Mouse (Mus musculus) forebrain, embryonic 16.5 days (tissue): ENCODE measurements at regions not wholly inside any gene's neighbourhood (a gene's known extent, or its start where the extent isn't known, plus 50 kb on each side); places are given as distances from the start of the nearest gene placed in this dataset.

Experiments
- ATAC-seq: fragments of 200-750 bp; cut with Nextera tagmentation; 2 replicates; pipeline ENCODE4 v1.8.0; 2017; ENCODE audit warnings: mild to moderate bottlenecking, moderate library complexity
- H3K27ac ChIP-seq: fragments of 300-500 bp; sonication (generic); 2 replicates; pipeline ENCODE4 v1.5.1; 2014; ENCODE audit warnings: low read length, control low read depth
- H3K27me3 ChIP-seq: fragments of 300-500 bp; sonication (generic); replicated peaks from 2 replicates; pipeline ENCODE4 v1.6.1; 2014; ENCODE audit warnings: low read length; ENCODE audit not compliant: control insufficient read depth, insufficient read depth
- H3K36me3 ChIP-seq: fragments of 300-500 bp; sonication (generic); 2 replicates; pipeline ENCODE4 v1.6.1; 2014; ENCODE audit not compliant: control insufficient read depth, insufficient read depth
- H3K4me1 ChIP-seq: fragments of 300-500 bp; sonication (generic); replicated peaks from 2 replicates; pipeline ENCODE4 v1.6.1; 2014; ENCODE audit warnings: low read length; ENCODE audit not compliant: control insufficient read depth, insufficient read depth
- H3K4me2 ChIP-seq: fragments of 300-500 bp; sonication (generic); 2 replicates; pipeline ENCODE4 v1.6.1; 2014; ENCODE audit warnings: mild to moderate bottlenecking, low read length, control low read depth
- H3K4me3 ChIP-seq: fragments of 300-500 bp; sonication (generic); replicated peaks from 2 replicates; pipeline ENCODE4 v1.5.1; 2014; ENCODE audit warnings: mild to moderate bottlenecking, low read length, control low read depth
- H3K9ac ChIP-seq: fragments of 300-500 bp; sonication (generic); replicated peaks from 2 replicates; pipeline ENCODE4 v1.6.1; 2014; ENCODE audit warnings: low read depth, low read length, control low read depth
- H3K9me3 ChIP-seq: fragments of 300-500 bp; sonication (generic); 2 replicates; pipeline ENCODE4 v1.6.1; 2016; ENCODE audit warnings: low read length; ENCODE audit not compliant: control insufficient read depth
- WGBS: fragments of 180-500 bp; shearing (Covaris S2); extraction: QIAGEN DNeasy Blood & Tissue Kit; methylation state at CpG from one replicate; pipeline ENCODE4 v1.1.7; 2014; 5-methylcytosine and 5-hydroxymethylcytosine counted together

DNA sequence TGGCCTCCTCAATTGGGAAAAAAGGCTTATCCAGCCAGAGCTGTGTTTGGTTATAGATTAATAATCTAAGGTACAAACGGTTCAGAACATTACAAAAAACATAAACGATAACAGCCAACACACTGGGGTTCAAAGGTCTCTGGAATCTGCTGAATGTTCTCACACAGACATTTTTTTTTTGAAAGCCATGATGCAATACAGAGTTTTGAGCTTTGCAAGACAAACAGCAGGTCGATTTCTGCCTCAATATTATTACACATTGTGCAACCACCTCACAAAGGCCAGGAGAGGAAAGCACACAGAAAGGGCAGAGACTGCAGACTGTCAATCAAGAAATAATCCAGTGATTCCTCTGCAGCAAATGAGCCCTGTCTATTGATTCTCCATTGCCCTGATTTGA lies 235.9 kb upstream of the Sall1 start:
- Histone ChIP-seq H3K4me1 (no peaks in the 10 kb centered on the region), H3K4me3 (no peak overlapping the region), H3K36me3 (no peaks in the 10 kb centered on the region), H3K27me3 (no peaks in the 10 kb centered on the region), H3K9ac (no peak overlapping the region), H3K27ac (no peak overlapping the region), H3K9me3 (no peaks in the 10 kb centered on the region), H3K4me2 (no peak overlapping the region)
- ATAC-seq = no peak
- WGBS = 83% methylated on average over 3 of the region's 3 CpGs

DNA sequence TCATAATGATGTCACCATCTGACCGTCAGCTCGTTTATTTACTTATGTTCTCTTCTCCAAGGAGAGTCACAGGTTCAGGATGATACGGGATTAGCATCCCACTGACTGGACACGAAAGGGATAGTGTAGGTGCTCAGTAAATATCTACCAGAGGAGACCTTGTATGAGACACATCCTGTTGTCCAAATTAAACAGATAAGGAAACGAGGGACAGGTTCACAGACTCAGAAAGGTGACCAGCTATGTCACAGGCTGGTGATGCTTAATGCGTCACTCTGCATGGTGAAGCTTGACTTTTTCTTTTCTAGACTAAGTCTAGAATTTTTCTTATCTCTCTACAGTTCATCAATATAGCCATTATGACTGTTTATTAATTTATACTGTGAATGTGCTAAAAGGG lies 235.2 kb upstream of the Sall1 start:
- Histone ChIP-seq H3K4me1 (no peaks in the 10 kb centered on the region), H3K27ac (no peak overlapping the region), H3K36me3 (no peaks in the 10 kb centered on the region), H3K4me2 (no peak overlapping the region), H3K9ac (no peak overlapping the region), H3K9me3 (no peaks in the 10 kb centered on the region), H3K4me3 (no peak overlapping the region), H3K27me3 (no peaks in the 10 kb centered on the region)
- ATAC-seq = no peak
- 89% methylated on average over 6 of the region's 6 CpGs for WGBS

DNA sequence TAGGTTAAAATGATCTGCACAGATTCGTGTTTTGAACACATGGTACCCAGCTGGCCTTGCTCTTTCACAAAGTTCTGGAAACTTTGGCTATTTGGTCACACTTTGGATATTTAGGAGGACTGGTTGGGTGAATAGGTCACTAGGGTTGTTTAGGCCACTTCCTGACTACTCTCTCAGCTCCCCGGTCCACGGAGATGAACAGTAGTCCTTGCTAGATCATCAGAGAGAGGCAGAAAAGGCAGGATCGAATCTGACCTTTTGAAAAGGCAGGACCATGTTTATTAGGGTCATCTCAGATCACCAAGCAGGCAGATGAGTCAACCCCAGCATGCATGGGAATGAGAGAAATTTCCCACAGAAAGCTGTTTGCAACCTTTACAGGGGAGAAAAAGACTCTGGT lies 229.3 kb upstream of the Sall1 start:
- Histone ChIP-seq H3K9ac (no peak overlapping the region), H3K9me3 (no peaks in the 10 kb centered on the region), H3K36me3 (no peaks in the 10 kb centered on the region), H3K4me2 (no peak overlapping the region), H3K4me3 (no peak overlapping the region), H3K27me3 (no peaks in the 10 kb centered on the region), H3K4me1 (peaks cover 12% of the 10 kb centered on the region), H3K27ac (no peak overlapping the region)
- ATAC-seq = no peak
- 60% methylated on average over 4 of the region's 4 CpGs for WGBS

DNA sequence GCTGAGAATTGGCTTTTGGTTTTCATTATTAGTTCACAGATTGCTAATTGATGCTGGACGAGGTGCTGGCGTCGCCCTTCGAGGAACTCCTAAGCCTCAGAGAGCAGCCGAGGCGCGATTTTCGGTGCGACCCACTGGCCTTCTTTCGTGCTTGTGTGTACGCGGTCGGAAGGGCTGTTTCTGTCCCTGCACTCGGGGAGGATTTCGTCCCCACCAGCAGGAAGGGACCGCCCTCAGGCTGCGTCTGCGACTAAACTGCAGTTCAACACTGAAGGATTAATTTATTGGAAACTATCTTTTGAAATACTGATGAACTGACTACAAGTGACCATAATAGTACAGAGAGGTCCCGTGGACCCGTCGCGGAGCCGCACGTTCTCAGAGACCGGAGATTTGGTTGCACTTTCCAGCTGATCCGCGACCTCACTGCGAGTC lies 228.4 kb upstream of the Sall1 start:
- Histone ChIP-seq H3K27me3 (no peaks in the 10 kb centered on the region), H3K27ac (no peak overlapping the region), H3K9me3 (no peaks in the 10 kb centered on the region), H3K4me2 (peak overlapping the region; percentile 61), H3K4me3 (peak overlapping the region; percentile 35), H3K9ac (peak overlapping the region; percentile 27), H3K36me3 (no peaks in the 10 kb centered on the region), H3K4me1 (peaks cover 12% of the 10 kb centered on the region)
- 1% methylated on average over 28 of the region's 28 CpGs for WGBS
- ATAC-seq = peak; percentile 43

DNA sequence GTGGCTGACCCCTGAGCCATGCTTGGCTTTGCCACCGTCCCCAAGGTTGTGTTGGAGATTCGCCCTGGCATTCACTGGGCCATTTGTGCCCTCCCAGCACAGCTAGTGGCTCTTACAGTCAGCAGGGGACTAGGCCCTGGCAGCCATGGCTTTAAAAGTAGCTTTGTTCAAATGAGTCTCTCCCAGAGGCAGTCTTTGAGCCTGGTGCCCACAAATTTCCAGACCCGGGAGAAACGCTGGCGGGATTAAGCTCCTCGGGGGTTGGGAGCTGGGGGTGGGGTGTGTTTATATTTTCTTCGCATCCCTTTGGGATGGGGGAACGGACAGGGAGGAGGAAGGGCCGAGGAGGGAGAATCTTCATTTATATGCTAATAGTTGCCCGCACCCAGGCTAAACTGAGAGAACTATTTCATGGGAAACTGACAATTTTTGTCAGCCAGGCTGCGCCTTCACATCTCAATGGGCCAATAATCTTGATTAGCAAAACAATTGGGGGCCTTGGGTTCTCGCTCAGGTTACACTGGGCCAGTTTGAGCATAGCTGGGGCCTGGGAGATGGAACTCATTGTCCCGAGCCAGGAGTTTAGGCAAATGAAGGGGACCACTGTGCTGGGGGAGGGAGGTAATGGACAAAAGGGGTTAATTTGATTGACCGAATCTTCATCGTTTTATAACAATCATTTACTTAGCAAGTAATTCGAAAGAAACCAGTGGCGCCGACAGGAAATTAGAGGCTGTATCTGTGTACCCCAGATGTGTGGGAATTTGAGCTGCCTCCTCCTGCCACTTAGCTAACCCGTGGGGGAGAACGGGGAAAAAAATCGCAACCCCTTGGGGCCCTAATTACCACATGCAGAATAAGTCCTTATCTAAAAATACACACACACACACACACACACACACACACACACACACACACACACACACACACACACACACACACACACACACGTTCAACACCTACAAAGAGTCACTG lies 227.7 kb upstream of the Sall1 start:
- Histone ChIP-seq H3K4me2 (peak overlapping the region; percentile 61), H3K9me3 (no peaks in the 10 kb centered on the region), H3K27ac (peak overlapping the region; percentile 58), H3K4me1 (peaks cover 12% of the 10 kb centered on the region), H3K9ac (peak overlapping the region; percentile 27; the same call in 1 of the 2 replicates), H3K4me3 (peak overlapping the region; percentile 35), H3K27me3 (no peaks in the 10 kb centered on the region), H3K36me3 (no peaks in the 10 kb centered on the region)
- ATAC-seq = peak; percentile 85
- 3% methylated on average over 22 of the region's 22 CpGs for WGBS

DNA sequence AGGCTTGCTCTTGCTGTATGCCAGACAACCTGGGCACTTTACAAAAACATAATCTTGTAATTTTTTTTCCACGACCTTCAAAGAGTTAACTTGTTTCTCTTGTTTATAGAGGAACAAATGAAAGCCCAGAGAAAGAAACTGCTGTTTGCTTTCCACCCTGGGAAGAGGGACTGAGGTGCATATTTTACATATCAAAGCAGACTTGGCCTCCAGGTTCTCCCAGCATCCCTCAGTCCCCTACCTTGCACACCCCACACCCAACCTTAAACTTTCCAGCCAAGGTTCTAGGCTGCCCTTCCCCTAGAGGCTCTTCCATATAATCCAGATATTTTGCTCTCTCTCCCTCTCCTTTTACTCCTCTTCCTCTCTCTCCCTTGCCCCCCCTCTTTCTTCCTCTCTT lies 226.0 kb upstream of the Sall1 start:
- Histone ChIP-seq H3K9ac (no peak overlapping the region), H3K9me3 (no peaks in the 10 kb centered on the region), H3K4me1 (peaks cover 12% of the 10 kb centered on the region), H3K4me2 (no peak overlapping the region), H3K36me3 (no peaks in the 10 kb centered on the region), H3K27me3 (no peaks in the 10 kb centered on the region), H3K4me3 (no peak overlapping the region), H3K27ac (no peak overlapping the region)
- WGBS = 16% methylated on average over 1 of the region's 1 CpGs
- ATAC-seq = no peak

DNA sequence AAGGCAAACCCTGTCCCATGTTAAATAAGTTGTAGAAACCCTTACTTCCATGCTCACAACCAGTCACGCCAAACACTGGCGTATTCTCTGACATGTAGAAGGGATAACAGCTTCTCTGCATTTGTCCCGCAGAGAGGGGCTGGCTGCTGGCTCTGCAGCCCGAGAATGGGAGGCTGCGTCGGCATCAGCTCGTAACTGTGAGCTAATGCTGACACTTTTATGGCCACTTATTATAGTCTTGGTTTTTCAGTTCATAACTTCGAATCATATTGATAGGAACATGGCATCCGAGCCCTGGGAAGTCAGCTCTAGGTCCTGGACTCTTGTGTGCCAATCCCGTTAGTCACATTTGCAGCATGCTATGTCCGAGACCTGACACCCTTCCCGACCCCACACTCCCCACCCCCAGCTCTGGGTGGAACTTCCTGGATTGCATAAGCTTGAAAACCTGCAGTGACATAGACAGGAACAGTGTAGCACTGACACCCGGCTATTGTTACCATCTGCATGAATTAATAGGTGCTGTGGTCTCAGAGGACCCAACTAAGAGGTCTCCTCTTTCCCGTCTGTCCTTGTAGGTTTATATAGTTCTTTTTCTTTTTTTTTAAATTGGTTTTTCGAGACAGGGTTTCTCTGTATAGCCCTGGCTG lies 217.3 kb upstream of the Sall1 start:
- ATAC-seq = no peak
- 84% methylated on average over 15 of the region's 15 CpGs for WGBS

DNA sequence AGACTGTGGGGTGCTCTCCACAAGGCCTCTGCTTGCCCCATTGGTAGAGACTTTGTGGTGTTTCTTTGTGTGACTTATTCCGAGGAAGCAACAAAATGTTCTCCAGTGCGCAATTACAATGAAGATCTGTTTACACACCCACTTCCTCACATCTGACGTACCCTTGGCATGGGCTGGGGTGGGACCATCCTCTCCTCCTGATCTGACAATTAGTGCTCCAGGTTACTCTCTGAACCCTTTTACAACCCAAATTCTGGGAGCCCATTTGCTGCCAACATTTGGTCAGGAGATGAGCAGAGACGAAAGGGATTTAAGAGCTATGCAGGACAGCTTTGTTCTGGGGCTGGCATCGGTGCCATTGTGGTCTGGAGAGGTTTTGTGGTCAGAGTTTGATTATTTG lies 215.9 kb upstream of the Sall1 start:
- no peak overlapping the region for H3K9ac ChIP-seq
- H3K9me3 ChIP-seq = no peaks in the 10 kb centered on the region; the same call in 1 of the 2 replicates
- H3K4me1 ChIP-seq = no peaks in the 10 kb centered on the region
- no peaks in the 10 kb centered on the region for H3K27me3 ChIP-seq
- H3K36me3 ChIP-seq = no peaks in the 10 kb centered on the region
- 80% methylated on average over 5 of the region's 5 CpGs for WGBS
- H3K4me3 ChIP-seq = no peak overlapping the region
- no peak for ATAC-seq
- no peak overlapping the region for H3K27ac ChIP-seq
- H3K4me2 ChIP-seq = no peak overlapping the region

More for the DNA sequence above, 217.3 kb upstream of the Sall1 start:
- Histone ChIP-seq H3K36me3 (no peaks in the 10 kb centered on the region), H3K9ac (0 out of 2 replicates have a peak overlapping the region, but pooled peaks have one; percentile 9), H3K4me3 (no peak overlapping the region), H3K27me3 (no peaks in the 10 kb centered on the region), H3K4me1 (no peaks in the 10 kb centered on the region), H3K9me3 (no peaks in the 10 kb centered on the region; the same call in 1 of the 2 replicates), H3K4me2 (no peak overlapping the region), H3K27ac (no peak overlapping the region)

DNA sequence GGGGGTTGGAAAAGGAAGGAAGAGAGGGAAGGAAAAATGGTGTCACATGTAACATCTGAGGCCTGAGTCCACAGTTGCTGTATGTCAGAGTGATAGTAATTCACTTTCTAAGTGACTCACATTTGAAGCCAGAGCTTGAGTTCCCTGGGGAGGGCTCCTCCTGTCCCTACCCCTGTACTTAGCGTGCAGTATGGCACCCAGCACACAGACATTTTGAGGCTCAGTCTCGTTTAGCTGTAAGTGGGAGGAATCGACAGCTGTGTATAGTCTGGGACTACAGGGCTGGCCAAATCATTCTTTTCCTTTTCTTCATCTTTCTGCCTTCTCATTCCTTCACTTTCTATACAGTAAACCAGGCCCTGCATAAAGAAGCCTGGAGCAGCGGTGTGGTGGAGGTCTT lies 202.4 kb upstream of the Sall1 start:
- 58% methylated on average over 4 of the region's 4 CpGs for WGBS
- Histone ChIP-seq H3K27ac (no peak overlapping the region), H3K4me2 (no peak overlapping the region), H3K9ac (no peak overlapping the region), H3K9me3 (no peaks in the 10 kb centered on the region), H3K4me3 (no peak overlapping the region), H3K36me3 (no peaks in the 10 kb centered on the region), H3K4me1 (peaks cover 15% of the 10 kb centered on the region), H3K27me3 (0 out of 2 replicates have a peak, but pooled peaks cover 11% of the 10 kb centered on the region)
- no peak for ATAC-seq
